ENCODE assay signal across 16 mouse cellular contexts in the genomic region with DNA sequence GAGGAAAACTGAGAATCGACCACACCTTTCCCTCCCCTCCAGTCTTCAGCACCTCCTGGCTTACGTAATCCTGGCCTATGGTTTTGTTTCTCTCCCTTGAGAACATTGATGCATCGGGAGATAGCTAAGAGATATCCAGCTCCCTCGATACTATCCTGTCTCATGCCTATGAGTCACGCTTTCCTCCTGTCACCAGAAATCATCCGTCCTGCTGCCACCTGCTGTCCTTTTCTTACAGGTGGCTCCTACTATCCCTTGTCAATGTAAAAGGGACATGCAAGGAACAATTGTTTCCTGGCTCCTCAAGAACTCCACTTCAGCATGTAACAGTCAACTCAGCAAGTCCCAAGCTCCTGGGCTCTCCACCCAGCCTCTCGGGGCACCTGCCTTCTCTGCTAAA.
DNase-seq lines count a peak whose midpoint lies in the region; ATAC-seq and TF ChIP-seq lines count a peak whose summit lies in the region.
"Had no signal": no experiment of that assay in that cellular context is flagged by ENCODE, and none has a peak within 500 bp of the region (broad histone marks: within the 10 kb centered on the region; RNA-seq: fewer than 3 reads in every experiment).

No protein-coding gene starts in this region.

- no peak for DNase-seq in gastrocnemius, adult 2 months
- no peak for DNase-seq in gastrocnemius, adult 8-10 months (ENCODE audit: low spot score in 2 of 2)
- DNase-seq in layer of hippocampus, adult 2 months (ENCODE audit: low spot score in 2 of 2) = peak in 1 of 2 experiments; percentile 16
- DNase-seq in layer of hippocampus, postnatal 10 days (ENCODE audit: low spot score in 2 of 2) = no peak
- DNase-seq in Patski (ENCODE audit: low read depth, low spot score) = no peak
- no peak for DNase-seq in thymus, adult 18-20 months
- DNase-seq: cerebellum, adult 2 months; heart, postnatal 36 days; kidney, postnatal 14 days; lung, embryonic 14.5 days; retina, postnatal 1 day; thymus, postnatal 4 days had no signal

- no peak for ATAC-seq in Patski
- ATAC-seq in monocyte, adult 5-6 weeks (replicated peaks; ENCODE audit: insufficient number of reproducible peaks, low FRiP score, low TSS enrichment, poor library complexity, severe bottlenecking) = 0 out of 2 replicates have a peak, but pooled peaks have one; percentile 35
- ATAC-seq: CD4-positive, CD25-positive, alpha-beta regulatory T cell, adult 4 months had no signal

- H3K4me3 ChIP-seq in gastrocnemius, adult 2 months = no peak overlapping the region
- no peak overlapping the region for H3K4me3 ChIP-seq in layer of hippocampus, adult 2 months
- H3K4me3 ChIP-seq: megakaryocyte, embryonic 14.5 days; neural tube, embryonic 15.5 days had no signal

- POLR2A ChIA-PET in Patski (lab: Charles Lee) = no interaction called here

- CTCF ChIA-PET in Patski (lab: Charles Lee) = interaction anchor here (1.2 to 1.6 kb wide), 2 partner anchors 9 to 109 kb away, joined by 3 to 4 read pairs; no protein-coding TSS in a partner anchor

- TF ChIP-seq CTCF in gastrocnemius, adult 2 months (IDR thresholded peaks at IDR 0.05) = peak; percentile 23; the same call in 1 of the 2 replicates
- TF ChIP-seq CTCF in layer of hippocampus, adult 2 months (conservative IDR thresholded peaks at IDR 0.05) = peak; percentile 36
- TF ChIP-seq CTCF in Patski (IDR thresholded peaks at IDR 0.05) = peak; percentile 29

- H3K27me3 ChIP-seq in Patski = no peaks in the 10 kb centered on the region
- H3K27me3 ChIP-seq: megakaryocyte, embryonic 14.5 days; neural tube, embryonic 15.5 days had no signal

- intact Hi-C loops in gastrocnemius, adult 2 months (cut with DNase I) = no loop called here

- in situ Hi-C loops in Patski (cut with MboI; ENCODE audit: low pct_unique_long_range_greater_than_20kb) = no loop called here

- H3K27ac ChIP-seq in gastrocnemius, adult 2 months = no peak overlapping the region
- no peak overlapping the region for H3K27ac ChIP-seq in layer of hippocampus, adult 2 months
- H3K27ac ChIP-seq: neural tube, embryonic 15.5 days had no signal
